Mouse (Mus musculus) adrenal gland (tissue): ENCODE measurements around the gene Pik3cd.

Source experiments
- intact Hi-C: fragments of 180-260 bp; cut with DNase I; formaldehyde crosslinking; loops from one replicate; pipeline ENCODE4 v1.15.1; 2025

Pik3cd gene

GRCm38 (mm10) chr4:149725661-149726350 is 23.4 kb upstream of the Pik3cd start:
- intact Hi-C loops = no loop called here

GRCm38 (mm10) chr4:149724916-149725470 is 22.6 kb upstream of the Pik3cd start:
- intact Hi-C loops = no loop called here

- intact Hi-C loops = no loop called here
Observed at GRCm38 (mm10) chr4:149723855-149724731, 21.7 kb upstream of the Pik3cd start.

- intact Hi-C loops = no loop called here
Observed at GRCm38 (mm10) chr4:149723021-149723390, 20.6 kb upstream of the Pik3cd start.

- intact Hi-C loops = no loop called here
Observed at GRCm38 (mm10) chr4:149722104-149723020, 20.0 kb upstream of the Pik3cd start.

- intact Hi-C loops = no loop called here
Observed at GRCm38 (mm10) chr4:149721163-149721562, 18.8 kb upstream of the Pik3cd start.

GRCm38 (mm10) chr4:149719686-149720085 is 17.3 kb upstream of the Pik3cd start:
- intact Hi-C loops = no loop called here

GRCm38 (mm10) chr4:149714542-149714941 is 12.2 kb upstream of the Pik3cd start:
- intact Hi-C loops = no loop called here

- intact Hi-C loops = loop anchor here (2.0 kb wide), 1 partner anchor 61 kb away; no protein-coding TSS in a partner anchor
Observed at GRCm38 (mm10) chr4:149711955-149712354, 9.6 kb upstream of the Pik3cd start.

- intact Hi-C loops = no loop called here
Observed at GRCm38 (mm10) chr4:149711485-149711884, 9.1 kb upstream of the Pik3cd start.

GRCm38 (mm10) chr4:149710510-149710909 is 8.1 kb upstream of the Pik3cd start:
- intact Hi-C loops = no loop called here

GRCm38 (mm10) chr4:149705941-149706340 is 3.6 kb upstream of the Pik3cd start:
- intact Hi-C loops = no loop called here

- intact Hi-C loops = no loop called here
Observed at GRCm38 (mm10) chr4:149705298-149705697, 2.9 kb upstream of the Pik3cd start.

- intact Hi-C loops = no loop called here
Observed at GRCm38 (mm10) chr4:149701426-149702209, 753 bp downstream of the Pik3cd start.

GRCm38 (mm10) chr4:149699953-149700352 is 2.4 kb downstream of the Pik3cd start:
- intact Hi-C loops = no loop called here

- intact Hi-C loops = no loop called here
Observed at GRCm38 (mm10) chr4:149698197-149698821, 4.1 kb downstream of the Pik3cd start.

GRCm38 (mm10) chr4:149697506-149698196 is 4.7 kb downstream of the Pik3cd start:
- intact Hi-C loops = no loop called here

GRCm38 (mm10) chr4:149696189-149696971 is 6.0 kb downstream of the Pik3cd start:
- intact Hi-C loops = no loop called here
